In the genomic region with DNA sequence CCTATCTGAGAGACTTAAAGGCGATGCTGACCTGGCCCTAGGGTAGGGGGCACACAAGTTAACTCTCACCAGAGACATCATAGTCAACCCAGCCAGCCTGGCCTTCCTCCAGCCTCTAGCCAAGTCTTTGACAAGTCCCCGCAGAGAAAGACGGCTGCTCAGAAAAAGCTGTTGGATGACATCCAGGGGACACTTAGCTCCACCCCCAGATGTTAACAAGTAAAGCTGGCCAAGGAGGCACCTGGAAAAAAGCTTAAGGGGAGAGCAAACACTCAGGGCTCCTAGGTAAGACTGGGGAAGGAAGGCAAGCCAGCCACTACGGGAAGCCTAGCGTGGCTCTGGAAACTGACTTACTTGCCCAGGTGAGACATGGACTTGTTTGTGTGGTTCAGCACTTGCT, we compare ENCODE assay signal across 9 mouse cellular contexts. TPM values are rescaled to one million over a fixed set of nuclear protein-coding genes. Genes with fewer than 3 reads are reported as not detected.
DNase-seq lines count a peak whose midpoint lies in the region; ATAC-seq and TF ChIP-seq lines count a peak whose summit lies in the region.
"Had no signal": no experiment of that assay in that cellular context is flagged by ENCODE, and none has a peak within 500 bp of the region (broad histone marks: within the 10 kb centered on the region; RNA-seq: fewer than 3 reads in every experiment).

No protein-coding gene starts in this region.

- DNase-seq in heart, adult 11 months = peak; percentile 98
- DNase-seq in heart, postnatal 25 days (ENCODE audit: low spot score) = peak; percentile 40
- peak; percentile 85 for DNase-seq in lung, embryonic 14.5 days
- DNase-seq in testis, postnatal 10 days (ENCODE audit: low spot score) = no peak
- DNase-seq in urinary bladder, adult 2 months (ENCODE audit: low spot score) = no peak
- DNase-seq: embryo, embryonic 11 days had no signal

- H3K36me3 ChIP-seq in heart, embryonic 11.5 days (ENCODE audit: control insufficient read depth, insufficient read depth, low read length) = peaks cover 3% of the 10 kb centered on the region; the same call in 1 of the 2 replicates
- H3K36me3 ChIP-seq in embryonic facial prominence, embryonic 13.5 days = peaks cover 27% of the 10 kb centered on the region
- peaks cover 28% of the 10 kb centered on the region for H3K36me3 ChIP-seq in lung, embryonic 14.5 days (ENCODE audit: insufficient read depth)
- peaks cover 3% of the 10 kb centered on the region; the same call in 1 of the 2 replicates for H3K36me3 ChIP-seq in midbrain, embryonic 16.5 days (ENCODE audit: control insufficient read depth, insufficient read depth, low read length)

- peaks cover 17% of the 10 kb centered on the region; the same call in 1 of the 2 replicates for H3K4me1 ChIP-seq in heart, embryonic 11.5 days (ENCODE audit: control insufficient read depth, insufficient read depth, low read length)
- peaks cover 22% of the 10 kb centered on the region for H3K4me1 ChIP-seq in embryonic facial prominence, embryonic 13.5 days
- peaks cover 15% of the 10 kb centered on the region; the same call in 1 of the 2 replicates for H3K4me1 ChIP-seq in lung, embryonic 14.5 days (ENCODE audit: insufficient read depth)
- peaks cover 17% of the 10 kb centered on the region for H3K4me1 ChIP-seq in midbrain, embryonic 16.5 days (ENCODE audit: control insufficient read depth, insufficient read depth, low read length)

- no peaks in the 10 kb centered on the region for H3K9me3 ChIP-seq in heart, embryonic 11.5 days (replicated peaks; ENCODE audit: control insufficient read depth, low read length)
- H3K9me3 ChIP-seq in embryonic facial prominence, embryonic 13.5 days = no peaks in the 10 kb centered on the region
- no peaks in the 10 kb centered on the region for H3K9me3 ChIP-seq in lung, embryonic 14.5 days (ENCODE audit: low read depth, low read length)
- H3K9me3 ChIP-seq in midbrain, embryonic 16.5 days (replicated peaks; ENCODE audit: control insufficient read depth, low read length, poor library complexity, severe bottlenecking) = no peaks in the 10 kb centered on the region

- H3K9ac ChIP-seq in heart, embryonic 11.5 days (ENCODE audit: low read depth, low read length) = no peak overlapping the region
- H3K9ac ChIP-seq in embryonic facial prominence, embryonic 13.5 days = peak overlapping the region; percentile 40; the same call in 1 of the 2 replicates
- peak overlapping the region; percentile 9; the same call in 1 of the 2 replicates for H3K9ac ChIP-seq in lung, embryonic 14.5 days
- no peak overlapping the region for H3K9ac ChIP-seq in midbrain, embryonic 16.5 days (ENCODE audit: low read depth, low read length)

- 58% methylated on average over 5 of the region's 5 CpGs for whole genome bisulfite sequencing in heart, embryonic 11.5 days (ENCODE audit: insufficient replicate concordance)
- 58% methylated on average over 5 of the region's 5 CpGs for WGBS in embryonic facial prominence, embryonic 13.5 days
- WGBS in lung, embryonic 14.5 days = 29% methylated on average over 5 of the region's 5 CpGs
- 66% methylated on average over 5 of the region's 5 CpGs for whole genome bisulfite sequencing in midbrain, embryonic 16.5 days

- no peak for ATAC-seq in heart, embryonic 11.5 days (replicated peaks; ENCODE audit: insufficient number of reproducible peaks, low FRiP score, low TSS enrichment)
- ATAC-seq in embryonic facial prominence, embryonic 13.5 days (ENCODE audit: insufficient number of reproducible peaks, insufficient read depth, low FRiP score, low TSS enrichment, low read depth) = no peak
- no peak for ATAC-seq in lung, embryonic 14.5 days (ENCODE audit: insufficient read depth)
- no peak for ATAC-seq in midbrain, embryonic 16.5 days

- intact Hi-C loops in heart, postnatal 25 days (cut with DNase I) = loop anchor here (5.0 kb wide), 1 partner anchor 35 kb away; a partner anchor contains a TSS

- no peak overlapping the region for H3K27ac ChIP-seq in heart, embryonic 11.5 days (ENCODE audit: low read depth, low read length)
- no peak overlapping the region for H3K27ac ChIP-seq in embryonic facial prominence, embryonic 13.5 days
- H3K27ac ChIP-seq in lung, embryonic 14.5 days (ENCODE audit: low read depth) = peak overlapping the region; percentile 65; the same call in 1 of the 2 replicates
- H3K27ac ChIP-seq in midbrain, embryonic 16.5 days (ENCODE audit: low read length) = no peak overlapping the region

- H3K4me3 ChIP-seq in heart, embryonic 11.5 days (ENCODE audit: low read depth, low read length) = no peak overlapping the region
- H3K4me3 ChIP-seq in embryonic facial prominence, embryonic 13.5 days = no peak overlapping the region
- no peak overlapping the region for H3K4me3 ChIP-seq in lung, embryonic 14.5 days (ENCODE audit: low read depth, low read length)
- no peak overlapping the region for H3K4me3 ChIP-seq in midbrain, embryonic 16.5 days (ENCODE audit: low read depth, low read length)

- no peak for TF ChIP-seq CTCF in lung, embryonic 14.5 days (IDR thresholded peaks at IDR 0.05; ENCODE audit: low read depth)

- no peaks in the 10 kb centered on the region for H3K27me3 ChIP-seq in heart, embryonic 11.5 days (ENCODE audit: control insufficient read depth, insufficient read depth, low read length)
- H3K27me3 ChIP-seq in embryonic facial prominence, embryonic 13.5 days = no peaks in the 10 kb centered on the region
- H3K27me3 ChIP-seq in lung, embryonic 14.5 days (ENCODE audit: insufficient read depth, low read length) = no peaks in the 10 kb centered on the region
- no peaks in the 10 kb centered on the region for H3K27me3 ChIP-seq in midbrain, embryonic 16.5 days (ENCODE audit: control insufficient read depth, insufficient read depth, low read depth, low read length)

- H3K4me2 ChIP-seq in heart, embryonic 11.5 days = no peak overlapping the region
- H3K4me2 ChIP-seq in embryonic facial prominence, embryonic 13.5 days = no peak overlapping the region
- H3K4me2 ChIP-seq in lung, embryonic 14.5 days = peak overlapping the region; percentile 32; the same call in 1 of the 2 replicates
- no peak overlapping the region for H3K4me2 ChIP-seq in midbrain, embryonic 16.5 days (ENCODE audit: low read length)

RNA-seq across cellular contexts. Expression of a gene that starts 4.7 kb away (rescaled TPM):
- polyA plus RNA-seq in heart, embryonic 11.5 days (2014; fragmentation: Nextera tagmentation; extraction: Ambion mirVana) = 94.3 and 112 TPM in 2 replicates
- polyA plus RNA-seq in embryonic facial prominence, embryonic 13.5 days (2015; fragmentation: Nextera tagmentation; extraction: Ambion mirVana) = 94.3 and 102 TPM in 2 replicates
- 10 to 100 TPM; 78.3 to 84.4 TPM for total RNA-seq in heart, postnatal 25 days (2021)
- polyA plus RNA-seq in lung, embryonic 14.5 days (2014; fragmentation: Nextera tagmentation; extraction: Ambion mirVana) = 118 and 135 TPM in 2 replicates
- polyA plus RNA-seq in midbrain, embryonic 16.5 days (2015; fragmentation: Nextera tagmentation; extraction: Ambion mirVana) = 127 and 133 TPM in 2 replicates
- polyA plus RNA-seq in urinary bladder, adult 2 months (2012; rRNA removed) = 49.0 and 62.3 TPM in 2 replicates

RNA-seq across cellular contexts. Expression of a gene that starts 4.7 kb away (rescaled TPM):
- 264 and 272 TPM in 2 replicates for polyA plus RNA-seq in heart, embryonic 11.5 days (2014; fragmentation: Nextera tagmentation; extraction: Ambion mirVana)
- polyA plus RNA-seq in embryonic facial prominence, embryonic 13.5 days (2015; fragmentation: Nextera tagmentation; extraction: Ambion mirVana) = 199 and 208 TPM in 2 replicates
- 10 to 100 TPM; 45.9 to 50.0 TPM for total RNA-seq in heart, postnatal 25 days (2021)
- polyA plus RNA-seq in lung, embryonic 14.5 days (2014; fragmentation: Nextera tagmentation; extraction: Ambion mirVana) = 252 and 263 TPM in 2 replicates
- polyA plus RNA-seq in midbrain, embryonic 16.5 days (2015; fragmentation: Nextera tagmentation; extraction: Ambion mirVana) = 132 and 145 TPM in 2 replicates
- polyA plus RNA-seq in urinary bladder, adult 2 months (2012; rRNA removed) = 101 and 131 TPM in 2 replicates

RNA-seq across cellular contexts. Expression of a gene that starts 12.0 kb away (rescaled TPM):
- 0.65 and 0.97 TPM in 2 replicates for polyA plus RNA-seq in heart, embryonic 11.5 days (2014; fragmentation: Nextera tagmentation; extraction: Ambion mirVana)
- polyA plus RNA-seq in embryonic facial prominence, embryonic 13.5 days (2015; fragmentation: Nextera tagmentation; extraction: Ambion mirVana) = 0.25 TPM in 1 of 2 replicates, not detected in the other
- 10 to 100 TPM; 13.0 to 13.3 TPM for total RNA-seq in heart, postnatal 25 days (2021)
- polyA plus RNA-seq in lung, embryonic 14.5 days (2014; fragmentation: Nextera tagmentation; extraction: Ambion mirVana) = 0.15 and 0.21 TPM in 2 replicates
- polyA plus RNA-seq in midbrain, embryonic 16.5 days (2015; fragmentation: Nextera tagmentation; extraction: Ambion mirVana) = 0.29 and 0.42 TPM in 2 replicates
- 3.1 TPM in 2 replicates for polyA plus RNA-seq in urinary bladder, adult 2 months (2012; rRNA removed)

RNA-seq across cellular contexts. Expression of a gene that starts 26.7 kb away (rescaled TPM):
- polyA plus RNA-seq in heart, embryonic 11.5 days (2014; fragmentation: Nextera tagmentation; extraction: Ambion mirVana) = 12.7 and 14.9 TPM in 2 replicates
- polyA plus RNA-seq in embryonic facial prominence, embryonic 13.5 days (2015; fragmentation: Nextera tagmentation; extraction: Ambion mirVana) = 23.5 and 23.6 TPM in 2 replicates
- 10 to 100 TPM; 12.1 to 14.3 TPM for total RNA-seq in heart, postnatal 25 days (2021)
- polyA plus RNA-seq in lung, embryonic 14.5 days (2014; fragmentation: Nextera tagmentation; extraction: Ambion mirVana) = 11.4 and 12.7 TPM in 2 replicates
- polyA plus RNA-seq in midbrain, embryonic 16.5 days (2015; fragmentation: Nextera tagmentation; extraction: Ambion mirVana) = 18.6 and 20.1 TPM in 2 replicates
- 32.5 and 37.5 TPM in 2 replicates for polyA plus RNA-seq in urinary bladder, adult 2 months (2012; rRNA removed)

RNA-seq across cellular contexts. Expression of a gene that starts 27.1 kb away (rescaled TPM):
- polyA plus RNA-seq in heart, embryonic 11.5 days (2014; fragmentation: Nextera tagmentation; extraction: Ambion mirVana) = 0.31 and 0.94 TPM in 2 replicates
- 1.6 and 1.9 TPM in 2 replicates for polyA plus RNA-seq in embryonic facial prominence, embryonic 13.5 days (2015; fragmentation: Nextera tagmentation; extraction: Ambion mirVana)
- 1 to 10 TPM; 1.4 TPM for total RNA-seq in heart, postnatal 25 days (2021)
- 0.93 and 1.3 TPM in 2 replicates for polyA plus RNA-seq in lung, embryonic 14.5 days (2014; fragmentation: Nextera tagmentation; extraction: Ambion mirVana)
- 2.1 and 2.4 TPM in 2 replicates for polyA plus RNA-seq in midbrain, embryonic 16.5 days (2015; fragmentation: Nextera tagmentation; extraction: Ambion mirVana)
- polyA plus RNA-seq in urinary bladder, adult 2 months (2012; rRNA removed) = 11.5 and 12.7 TPM in 2 replicates

Comparison
In these comparisons a context has a peak if more than half of its experiments do, and no peak if none do; other contexts are left out.
1. DNase-seq: peak in heart, adult 11 months (single experiment), heart, postnatal 25 days (single experiment) and lung, embryonic 14.5 days (single experiment); none in testis, postnatal 10 days (single experiment) and urinary bladder, adult 2 months (single experiment).
2. H3K9ac ChIP-seq: peak in embryonic facial prominence, embryonic 13.5 days (single experiment) and lung, embryonic 14.5 days (single experiment); none in heart, embryonic 11.5 days (single experiment) and midbrain, embryonic 16.5 days (single experiment).